Mouse (Mus musculus): ENCODE measurements around the gene Fam209. TPM values are rescaled to one million over a fixed set of nuclear protein-coding genes. Genes with fewer than 3 reads are reported as not detected.

Fam209 gene
- polyA plus RNA-seq, 1 experiment from 2014 or later, result 0.43 TPM

- Histone ChIP-seq H3K9ac (ENCODE audit: low read depth, low read length) (no peak overlapping the region), H3K4me3 (ENCODE audit: low read depth, low read length) (no peak overlapping the region), H3K4me1 (replicated peaks; ENCODE audit: control insufficient read depth, insufficient read depth, low read length) (peaks cover 2% of the 10 kb centered on the region), H3K36me3 (ENCODE audit: control insufficient read depth, insufficient read depth, low read length) (peaks cover 47% of the 10 kb centered on the region), H3K9me3 (ENCODE audit: control insufficient read depth, low read length) (no peaks in the 10 kb centered on the region), H3K27ac (ENCODE audit: low read depth, low read length) (no peak overlapping the region), H3K4me2 (no peak overlapping the region), H3K27me3 (replicated peaks; ENCODE audit: control insufficient read depth, insufficient read depth, low read length) (no peaks in the 10 kb centered on the region)
- DNase-seq (ENCODE audit: low spot score) (no peak), ATAC-seq (replicated peaks; ENCODE audit: low FRiP score) (no peak)
- 85% methylated on average over 6 of the region's 6 CpGs for WGBS
Observed at GRCm38 (mm10) chr2:172447317-172447716, 25.0 kb upstream of the Fam209 start.

- no peaks in the 10 kb centered on the region for H3K4me1 ChIP-seq (replicated peaks; ENCODE audit: control insufficient read depth, insufficient read depth, low read length)
- H3K27ac ChIP-seq (ENCODE audit: low read depth, low read length), result no peak overlapping the region
- ATAC-seq (replicated peaks; ENCODE audit: low FRiP score), result no peak
- H3K27me3 ChIP-seq (replicated peaks; ENCODE audit: control insufficient read depth, insufficient read depth, low read length), result no peaks in the 10 kb centered on the region
- peaks cover 49% of the 10 kb centered on the region for H3K36me3 ChIP-seq (ENCODE audit: control insufficient read depth, insufficient read depth, low read length)
- DNase-seq (ENCODE audit: low spot score), result no peak
- no peak overlapping the region for H3K9ac ChIP-seq (ENCODE audit: low read depth, low read length)
- no peaks in the 10 kb centered on the region for H3K9me3 ChIP-seq (ENCODE audit: control insufficient read depth, low read length)
- WGBS, result 85% methylated on average over 4 of the region's 4 CpGs
- H3K4me2 ChIP-seq, result no peak overlapping the region
- no peak overlapping the region for H3K4me3 ChIP-seq (ENCODE audit: low read depth, low read length)
Observed at GRCm38 (mm10) chr2:172448329-172448728, 24.0 kb upstream of the Fam209 start.

- Histone ChIP-seq H3K4me3 (ENCODE audit: low read depth, low read length) (no peak overlapping the region), H3K36me3 (ENCODE audit: control insufficient read depth, insufficient read depth, low read length) (peaks cover 43% of the 10 kb centered on the region), H3K9me3 (ENCODE audit: control insufficient read depth, low read length) (no peaks in the 10 kb centered on the region), H3K9ac (ENCODE audit: low read depth, low read length) (no peak overlapping the region), H3K27ac (ENCODE audit: low read depth, low read length) (no peak overlapping the region), H3K4me2 (no peak overlapping the region), H3K27me3 (replicated peaks; ENCODE audit: control insufficient read depth, insufficient read depth, low read length) (no peaks in the 10 kb centered on the region), H3K4me1 (replicated peaks; ENCODE audit: control insufficient read depth, insufficient read depth, low read length) (no peaks in the 10 kb centered on the region)
- ATAC-seq (replicated peaks; ENCODE audit: low FRiP score) (no peak), DNase-seq (ENCODE audit: low spot score) (no peak)
- 84% methylated on average over 6 of the region's 6 CpGs for WGBS
Observed at GRCm38 (mm10) chr2:172450640-172451039, 21.7 kb upstream of the Fam209 start.

- peaks cover 32% of the 10 kb centered on the region for H3K36me3 ChIP-seq (ENCODE audit: control insufficient read depth, insufficient read depth, low read length)
- WGBS, result 90% methylated on average over 4 of the region's 4 CpGs
- no peaks in the 10 kb centered on the region for H3K9me3 ChIP-seq (ENCODE audit: control insufficient read depth, low read length)
- no peak overlapping the region for H3K4me3 ChIP-seq (ENCODE audit: low read depth, low read length)
- no peak overlapping the region for H3K9ac ChIP-seq (ENCODE audit: low read depth, low read length)
- H3K4me1 ChIP-seq (replicated peaks; ENCODE audit: control insufficient read depth, insufficient read depth, low read length), result no peaks in the 10 kb centered on the region
- DNase-seq (ENCODE audit: low spot score) (no peak), ATAC-seq (replicated peaks; ENCODE audit: low FRiP score) (no peak)
- H3K27me3 ChIP-seq (replicated peaks; ENCODE audit: control insufficient read depth, insufficient read depth, low read length), result no peaks in the 10 kb centered on the region
- H3K27ac ChIP-seq (ENCODE audit: low read depth, low read length), result no peak overlapping the region
- no peak overlapping the region for H3K4me2 ChIP-seq
Observed at GRCm38 (mm10) chr2:172452031-172452430, 20.3 kb upstream of the Fam209 start.

- ATAC-seq (replicated peaks; ENCODE audit: low FRiP score) (no peak), DNase-seq (ENCODE audit: low spot score) (no peak)
- WGBS, result 93% methylated on average over 10 of the region's 10 CpGs
- Histone ChIP-seq H3K4me1 (replicated peaks; ENCODE audit: control insufficient read depth, insufficient read depth, low read length) (no peaks in the 10 kb centered on the region), H3K9ac (ENCODE audit: low read depth, low read length) (no peak overlapping the region), H3K36me3 (ENCODE audit: control insufficient read depth, insufficient read depth, low read length) (peaks cover 29% of the 10 kb centered on the region), H3K4me2 (no peak overlapping the region), H3K27me3 (replicated peaks; ENCODE audit: control insufficient read depth, insufficient read depth, low read length) (no peaks in the 10 kb centered on the region), H3K9me3 (ENCODE audit: control insufficient read depth, low read length) (no peaks in the 10 kb centered on the region), H3K27ac (ENCODE audit: low read depth, low read length) (no peak overlapping the region), H3K4me3 (ENCODE audit: low read depth, low read length) (no peak overlapping the region)
Observed at GRCm38 (mm10) chr2:172452458-172452857, 19.9 kb upstream of the Fam209 start.

- no peaks in the 10 kb centered on the region for H3K4me1 ChIP-seq (replicated peaks; ENCODE audit: control insufficient read depth, insufficient read depth, low read length)
- ATAC-seq (replicated peaks; ENCODE audit: low FRiP score), result no peak
- H3K4me2 ChIP-seq, result no peak within 1 kb of the TSS
- H3K27ac ChIP-seq (ENCODE audit: low read depth, low read length), result no peak within 1 kb of the TSS
- 90% methylated on average over 11 of the region's 11 CpGs for WGBS
- DNase-seq (ENCODE audit: low spot score), result no peak
- peaks cover 2% of the 10 kb centered on the region for H3K36me3 ChIP-seq (ENCODE audit: control insufficient read depth, insufficient read depth, low read length)
- no peaks in the 10 kb centered on the region for H3K9me3 ChIP-seq (ENCODE audit: control insufficient read depth, low read length)
- H3K4me3 ChIP-seq (ENCODE audit: low read depth, low read length), result no peak within 1 kb of the TSS
- H3K9ac ChIP-seq (ENCODE audit: low read depth, low read length), result no peak within 1 kb of the TSS
- H3K27me3 ChIP-seq (replicated peaks; ENCODE audit: control insufficient read depth, insufficient read depth, low read length), result no peaks in the 10 kb centered on the region
Observed at GRCm38 (mm10) chr2:172458496-172458895, 13.8 kb upstream of the Fam209 start, which contains the start of gene Gcnt7. Gene Gcnt7, minus strand, starts transcription at chr2:172458596.

- no peak overlapping the region for H3K9ac ChIP-seq (ENCODE audit: low read depth, low read length)
- no peaks in the 10 kb centered on the region for H3K27me3 ChIP-seq (replicated peaks; ENCODE audit: control insufficient read depth, insufficient read depth, low read length)
- 83% methylated on average over 2 of the region's 2 CpGs for WGBS
- H3K36me3 ChIP-seq (ENCODE audit: control insufficient read depth, insufficient read depth, low read length), result peaks cover 12% of the 10 kb centered on the region
- ATAC-seq (replicated peaks; ENCODE audit: low FRiP score) (no peak), DNase-seq (ENCODE audit: low spot score) (no peak)
- H3K9me3 ChIP-seq (ENCODE audit: control insufficient read depth, low read length), result no peaks in the 10 kb centered on the region
- H3K27ac ChIP-seq (ENCODE audit: low read depth, low read length), result no peak overlapping the region
- H3K4me2 ChIP-seq, result no peak overlapping the region
- no peaks in the 10 kb centered on the region for H3K4me1 ChIP-seq (replicated peaks; ENCODE audit: control insufficient read depth, insufficient read depth, low read length)
- H3K4me3 ChIP-seq (ENCODE audit: low read depth, low read length), result no peak overlapping the region
Observed at GRCm38 (mm10) chr2:172460647-172461046, 11.7 kb upstream of the Fam209 start.

- H3K9ac ChIP-seq (ENCODE audit: low read depth, low read length), result no peak overlapping the region
- WGBS, result 91% methylated on average over 4 of the region's 4 CpGs
- H3K4me1 ChIP-seq (replicated peaks; ENCODE audit: control insufficient read depth, insufficient read depth, low read length), result no peaks in the 10 kb centered on the region
- H3K4me2 ChIP-seq, result no peak overlapping the region
- H3K27me3 ChIP-seq (replicated peaks; ENCODE audit: control insufficient read depth, insufficient read depth, low read length), result no peaks in the 10 kb centered on the region
- ATAC-seq (replicated peaks; ENCODE audit: low FRiP score), result no peak
- no peak overlapping the region for H3K27ac ChIP-seq (ENCODE audit: low read depth, low read length)
- H3K36me3 ChIP-seq (ENCODE audit: control insufficient read depth, insufficient read depth, low read length), result peaks cover 20% of the 10 kb centered on the region
- no peaks in the 10 kb centered on the region for H3K9me3 ChIP-seq (ENCODE audit: control insufficient read depth, low read length)
- no peak overlapping the region for H3K4me3 ChIP-seq (ENCODE audit: low read depth, low read length)
- DNase-seq (ENCODE audit: low spot score), result no peak
Observed at GRCm38 (mm10) chr2:172462813-172463212, 9.5 kb upstream of the Fam209 start.

GRCm38 (mm10) chr2:172466427-172467132, 5.7 kb upstream of the Fam209 start:
- peaks cover 34% of the 10 kb centered on the region for H3K36me3 ChIP-seq (ENCODE audit: control insufficient read depth, insufficient read depth, low read length)
- no peak for DNase-seq (ENCODE audit: low spot score)
- 92% methylated on average over 11 of the region's 11 CpGs for WGBS

More at GRCm38 (mm10) chr2:172466427-172467132, 5.7 kb upstream of the Fam209 start:
- Histone ChIP-seq H3K4me1 (replicated peaks; ENCODE audit: control insufficient read depth, insufficient read depth, low read length) (no peaks in the 10 kb centered on the region), H3K4me3 (ENCODE audit: low read depth, low read length) (no peak overlapping the region), H3K9me3 (ENCODE audit: control insufficient read depth, low read length) (no peaks in the 10 kb centered on the region), H3K9ac (ENCODE audit: low read depth, low read length) (no peak overlapping the region), H3K4me2 (no peak overlapping the region), H3K27ac (ENCODE audit: low read depth, low read length) (no peak overlapping the region), H3K27me3 (replicated peaks; ENCODE audit: control insufficient read depth, insufficient read depth, low read length) (no peaks in the 10 kb centered on the region)
- no peak for ATAC-seq (replicated peaks; ENCODE audit: low FRiP score)
